Mouse (Mus musculus): ENCODE measurements around the gene Dgkq.
"Not testable (repeated sequence)": the region's sequence is repeated elsewhere in the genome, so short reads cannot be mapped to it uniquely, and the experiment has no call there.

Gene Dgkq

DNA sequence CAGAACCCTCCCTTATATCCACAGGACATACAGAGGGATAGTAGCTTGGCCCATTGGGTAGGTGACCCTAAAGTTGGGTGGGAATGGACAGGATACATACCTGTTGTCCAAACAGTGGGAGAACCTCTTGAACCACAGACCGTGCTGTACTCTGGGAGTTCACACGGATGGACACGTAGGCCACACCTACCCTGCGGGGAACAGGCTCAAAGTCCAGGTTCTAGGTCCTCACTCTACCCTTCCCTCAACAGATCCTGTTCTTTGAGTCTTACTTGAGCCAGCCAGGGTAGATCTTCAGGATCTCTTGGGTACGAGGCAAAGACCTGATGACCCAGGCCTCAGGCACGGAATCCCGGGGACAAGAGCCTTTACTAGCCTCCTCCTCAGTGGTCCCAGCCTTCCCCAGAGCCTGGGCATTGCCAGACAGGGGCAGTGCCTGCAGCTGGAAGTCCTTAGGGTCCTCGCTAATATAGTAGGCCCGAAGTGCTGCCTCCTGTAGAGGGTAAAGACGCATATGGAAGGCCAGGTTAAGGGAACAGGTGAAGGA, 15.0 kb downstream of the Dgkq start:
- DNase-seq (ENCODE audit: low spot score), result no peak

DNA sequence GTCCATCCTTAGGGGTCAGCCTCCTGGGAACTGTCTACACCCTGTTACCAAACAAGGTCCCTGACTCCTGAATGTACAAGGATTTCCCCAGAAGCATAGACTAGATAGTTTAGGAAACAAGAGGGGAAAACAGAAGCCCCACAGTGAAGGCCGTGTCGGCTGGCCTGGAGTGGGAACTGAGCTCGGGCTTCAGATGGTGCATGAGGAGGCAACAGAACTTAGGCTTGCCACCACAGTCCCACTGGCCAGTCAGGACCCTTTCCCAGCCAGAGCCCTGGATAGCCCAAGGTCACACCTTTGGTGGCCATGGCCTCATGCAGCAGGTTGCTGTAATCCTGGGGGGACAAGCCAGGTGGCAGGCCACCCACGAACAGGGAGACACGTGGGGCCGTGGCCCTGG, 16.1 kb downstream of the Dgkq start:
- DNase-seq (ENCODE audit: low spot score), result no peak

DNA sequence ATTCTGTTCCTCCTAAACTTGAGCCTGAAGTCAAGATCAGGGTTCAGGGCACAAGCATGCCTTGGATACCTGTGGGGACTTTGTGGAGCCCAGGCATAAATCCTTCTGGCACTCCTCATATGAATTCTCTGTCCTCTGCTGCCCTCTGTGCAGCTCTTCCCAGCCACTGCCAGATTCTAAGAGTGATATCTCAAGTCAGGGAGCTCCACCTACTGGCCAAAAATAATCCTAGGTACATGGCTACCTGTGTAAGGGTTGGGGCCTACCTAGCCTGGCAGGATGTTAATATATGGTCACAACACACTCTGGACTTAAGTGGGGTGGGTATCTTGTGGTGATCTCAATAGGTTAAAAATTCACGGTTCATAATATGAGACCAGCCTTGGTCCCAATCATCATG, 17.6 kb downstream of the Dgkq start:
- DNase-seq (ENCODE audit: low spot score), result peak; percentile 66

DNA sequence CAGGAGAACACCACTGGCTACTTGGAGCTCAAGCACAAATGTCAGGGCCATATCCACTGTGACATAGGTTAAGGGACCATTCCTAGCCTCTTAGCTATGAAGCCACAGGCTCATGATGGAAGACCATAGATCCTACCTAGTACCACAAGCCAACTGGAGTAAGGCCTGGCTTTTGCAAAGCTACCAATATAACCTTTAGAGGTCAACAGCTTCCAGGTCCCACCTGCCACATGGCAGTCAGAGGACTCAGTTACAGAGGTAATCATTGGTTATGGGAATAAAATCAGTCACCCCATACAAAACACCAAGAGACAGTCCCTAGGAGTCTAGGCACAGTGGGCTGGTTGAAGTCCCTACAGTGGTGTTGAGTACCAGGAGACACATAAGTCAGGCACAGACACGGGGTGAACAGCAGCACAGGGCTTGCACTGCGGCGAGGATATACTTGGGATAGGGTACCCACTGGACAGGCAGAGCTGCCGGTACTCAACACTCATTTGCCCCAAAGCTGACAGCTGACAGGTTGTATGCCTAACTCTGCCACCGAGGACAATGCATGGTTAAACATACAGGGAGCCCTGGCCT, 18.2 kb downstream of the Dgkq start:
- no peak for DNase-seq (ENCODE audit: low spot score)

DNA sequence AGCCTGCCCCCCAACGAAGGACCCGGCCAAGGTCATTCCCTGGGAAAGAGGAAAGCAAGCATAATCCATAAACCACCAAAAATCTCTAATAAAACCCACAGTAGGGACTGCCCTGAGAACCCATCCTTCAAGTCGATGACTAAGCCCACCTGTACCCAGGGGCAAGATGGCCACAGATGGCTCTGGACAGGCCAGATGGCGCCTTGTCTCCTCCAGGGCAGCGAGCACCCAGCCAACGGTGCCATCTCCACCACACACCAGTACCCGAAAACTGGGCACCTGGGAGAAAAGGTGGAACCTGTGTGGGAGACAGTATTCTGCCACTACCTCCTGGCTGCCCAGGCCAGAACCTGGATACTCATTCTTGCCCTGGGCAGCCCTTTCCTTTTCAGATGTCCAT, 19.1 kb downstream of the Dgkq start:
- no peak for DNase-seq (ENCODE audit: low spot score)

DNA sequence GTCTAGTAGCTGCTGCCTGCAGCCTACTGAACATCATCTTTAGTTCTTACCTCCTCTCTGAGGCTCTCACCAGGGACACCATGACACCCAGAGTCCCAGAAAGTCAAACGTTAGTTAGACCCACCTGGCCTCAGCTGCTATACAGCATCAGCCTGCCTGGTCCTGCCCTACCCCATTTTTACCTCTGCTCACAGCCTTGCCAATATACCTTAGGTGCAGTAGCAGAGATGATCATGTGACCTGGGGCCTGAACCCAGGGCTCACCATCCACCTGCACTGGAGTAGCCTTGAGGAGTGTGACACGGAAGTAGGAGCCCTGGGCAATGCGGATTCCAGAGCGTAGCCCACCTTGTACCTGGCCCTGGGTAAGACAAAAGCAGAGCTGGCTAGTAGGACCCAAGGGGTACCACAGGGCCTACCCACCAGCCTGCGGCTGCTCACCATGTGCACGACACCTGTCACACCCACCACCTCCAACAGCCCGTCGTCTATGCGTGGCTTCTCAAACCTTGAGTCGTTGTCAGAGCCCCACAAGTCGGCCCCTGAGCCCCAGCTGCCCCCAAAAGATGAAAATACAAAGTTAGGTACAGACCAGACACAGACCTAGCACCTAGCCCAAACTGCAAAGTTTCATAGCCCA, 20.4 kb downstream of the Dgkq start:
- no peak for DNase-seq (ENCODE audit: low spot score)

DNA sequence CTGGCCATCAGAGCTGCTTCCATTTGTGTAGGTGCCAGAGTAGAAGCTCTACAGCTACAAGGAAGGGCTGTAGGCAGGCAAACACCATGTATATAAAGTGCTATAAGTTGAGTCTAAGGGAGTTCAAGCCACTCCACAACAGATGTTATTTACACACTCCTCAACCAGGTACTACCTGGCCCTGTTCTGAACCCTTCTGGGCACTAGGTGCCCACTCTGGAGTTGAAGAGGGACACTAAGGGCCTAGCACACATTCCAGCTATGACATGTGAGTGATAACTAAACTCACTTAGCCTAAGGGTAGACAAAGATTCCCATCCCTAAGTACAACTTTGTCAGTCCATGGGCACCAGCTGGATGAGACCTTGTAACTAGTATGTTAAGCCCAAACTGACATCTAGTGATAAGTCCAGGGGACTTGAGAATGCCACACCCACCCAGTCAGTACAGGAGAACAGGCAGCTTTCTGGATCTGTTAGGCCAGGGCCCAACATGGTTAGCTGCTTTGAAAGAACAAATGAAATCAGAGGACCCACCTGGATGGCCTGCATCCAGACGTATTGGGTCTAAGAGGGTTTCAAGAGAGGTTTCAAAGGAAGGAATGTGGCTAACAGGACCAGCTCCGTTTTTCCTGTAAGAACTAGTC, 21.5 kb downstream of the Dgkq start:
- no peak for DNase-seq (ENCODE audit: low spot score)

DNA sequence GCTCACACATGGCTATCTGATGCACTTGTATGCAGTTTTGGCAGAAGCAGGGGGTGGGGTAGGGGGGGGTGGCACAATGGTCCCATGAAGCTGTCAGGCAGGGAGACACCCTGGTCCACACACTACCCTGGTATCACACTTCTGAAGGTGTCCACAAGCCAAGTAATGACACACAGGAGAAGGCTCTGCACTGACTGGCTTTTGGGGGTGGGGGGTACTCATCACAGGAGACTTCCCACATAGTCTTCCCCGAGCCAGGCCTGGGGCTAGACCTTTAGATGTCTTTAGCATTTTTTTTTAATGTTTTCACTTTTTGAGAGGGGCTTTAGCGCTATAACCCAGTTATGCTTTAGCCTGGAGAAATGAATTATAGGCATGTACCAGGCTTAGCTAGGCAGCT, 22.2 kb downstream of the Dgkq start:
- DNase-seq (ENCODE audit: low spot score), result no peak

DNA sequence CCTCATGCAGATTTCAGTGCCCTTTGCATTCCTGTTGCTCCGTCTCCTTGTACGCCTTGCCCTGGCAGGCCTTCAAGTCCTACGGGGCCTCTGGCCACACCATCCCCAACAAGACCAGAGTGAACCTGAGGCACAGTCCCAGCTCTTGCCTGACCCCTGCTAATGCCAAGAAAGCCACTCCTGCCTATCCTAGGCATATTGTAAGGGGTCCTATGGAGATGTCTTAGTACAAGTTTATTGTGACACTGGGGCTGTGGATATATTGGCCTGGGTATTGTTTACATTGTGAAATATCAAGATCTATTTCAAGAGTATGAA, 23.2 kb downstream of the Dgkq start:
- DNase-seq (ENCODE audit: low spot score), result no peak

DNA sequence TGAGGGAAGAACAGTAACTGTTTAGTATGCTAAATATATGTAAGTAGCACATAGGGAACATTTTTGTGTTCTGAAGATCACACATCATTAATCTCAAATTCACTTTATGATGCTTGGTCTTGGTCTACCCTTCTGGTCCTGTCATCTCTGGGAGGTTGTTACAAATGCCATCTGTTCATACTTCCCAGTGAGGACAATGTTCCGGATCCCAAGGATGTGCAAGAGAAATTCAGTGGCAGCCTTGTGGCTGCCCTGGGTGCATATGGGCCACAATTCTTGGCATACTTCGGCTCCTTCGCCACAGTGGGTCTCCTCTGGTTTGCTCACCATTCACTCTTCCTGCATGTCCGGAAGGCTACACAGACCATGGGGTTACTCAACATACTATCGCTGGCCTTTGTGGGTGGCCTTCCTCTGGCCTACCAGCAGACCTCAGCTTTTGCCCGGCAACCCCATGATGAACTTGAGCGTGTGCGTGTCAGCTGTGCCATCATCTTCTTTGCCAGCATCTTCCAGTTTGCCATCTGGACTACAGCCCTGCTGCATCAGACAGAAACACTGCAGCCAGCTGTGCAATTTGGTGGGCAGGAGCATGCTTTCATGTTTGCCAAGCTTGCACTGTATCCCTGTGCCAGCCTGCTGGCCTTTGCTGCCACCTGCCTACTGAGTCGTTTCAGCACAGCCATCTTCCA, 23.7 kb downstream of the Dgkq start:
- DNase-seq (ENCODE audit: low spot score), result no peak

DNA sequence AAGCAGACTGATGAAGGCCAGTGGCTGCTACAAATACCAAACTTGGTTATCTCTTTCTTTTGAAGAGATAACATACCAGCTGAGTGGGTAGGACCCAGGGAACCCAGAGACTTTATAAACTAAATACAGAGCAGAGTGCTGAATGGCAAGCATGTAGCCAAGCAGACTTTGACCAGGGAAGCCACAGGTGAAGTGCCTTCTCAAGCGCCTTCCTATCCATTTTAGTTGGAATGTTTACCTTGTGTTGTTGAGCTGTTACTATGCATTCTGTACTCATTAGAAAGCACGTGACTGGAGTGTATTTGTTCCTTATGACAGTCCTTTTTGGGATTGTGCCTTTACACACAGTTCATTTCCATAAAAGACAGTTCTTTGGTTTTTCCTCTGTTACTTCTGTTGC, 25.8 kb downstream of the Dgkq start:
- DNase-seq (ENCODE audit: low spot score), result no peak

DNA sequence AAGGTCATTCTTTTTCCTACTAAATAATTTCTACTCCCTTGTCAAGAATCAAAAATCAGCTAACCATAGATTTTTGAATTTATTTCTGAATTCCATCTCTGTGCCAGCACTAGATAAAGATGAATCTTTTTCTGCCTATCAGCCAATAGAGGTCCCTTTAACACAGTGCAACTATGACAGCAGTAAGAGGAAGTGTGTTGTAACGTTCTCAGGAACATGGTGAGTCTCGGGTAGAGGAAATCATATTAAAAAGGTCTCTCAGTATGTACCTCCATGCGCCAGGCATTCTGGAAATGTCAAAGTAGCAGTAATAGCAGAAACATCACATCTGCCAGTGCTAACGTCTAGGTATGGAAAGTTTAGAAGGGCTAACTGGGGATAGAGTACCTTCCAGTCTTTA, 33.3 kb downstream of the Dgkq start:
- no peak for DNase-seq (ENCODE audit: low spot score)

DNA sequence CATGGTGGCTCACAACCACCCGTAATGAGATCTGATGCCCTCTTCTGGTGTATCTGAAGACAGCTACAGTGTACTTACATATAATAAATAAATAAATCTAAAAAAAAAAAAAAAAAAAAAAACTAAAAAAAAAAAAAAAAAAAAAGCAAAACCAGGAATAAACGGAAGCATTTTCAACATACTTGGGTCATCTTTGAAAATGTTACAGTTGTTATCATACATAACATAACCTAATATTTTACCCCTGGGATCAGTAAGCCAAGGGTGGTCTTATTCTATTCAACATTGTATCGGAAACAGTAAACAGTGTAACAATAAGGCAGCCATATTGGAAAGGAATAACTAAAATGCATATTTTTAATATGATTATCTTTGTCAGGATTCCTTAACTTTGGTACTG, 35.4 kb downstream of the Dgkq start:
- not testable (repeated sequence) for DNase-seq (ENCODE audit: low spot score)

DNA sequence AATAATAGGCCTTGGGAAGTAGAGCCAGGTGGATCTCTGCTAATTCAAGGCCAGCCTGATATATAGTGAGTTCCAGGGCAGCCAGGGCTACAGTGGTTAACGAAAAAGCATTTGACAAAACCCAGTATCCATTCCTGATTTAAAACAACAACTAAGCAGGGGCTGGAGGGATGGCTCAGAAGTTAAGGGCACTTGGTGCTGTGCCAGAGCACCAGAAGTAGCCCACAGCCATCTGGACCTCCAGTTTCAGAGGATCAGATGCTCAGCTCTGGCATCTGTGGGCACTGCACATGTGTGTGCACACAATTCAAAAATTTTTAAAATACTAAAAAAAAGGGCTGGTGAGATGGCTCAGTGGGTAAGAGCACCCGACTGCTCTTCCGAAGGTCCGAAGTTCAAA, 35.8 kb downstream of the Dgkq start:
- no peak for DNase-seq (ENCODE audit: low spot score)

DNA sequence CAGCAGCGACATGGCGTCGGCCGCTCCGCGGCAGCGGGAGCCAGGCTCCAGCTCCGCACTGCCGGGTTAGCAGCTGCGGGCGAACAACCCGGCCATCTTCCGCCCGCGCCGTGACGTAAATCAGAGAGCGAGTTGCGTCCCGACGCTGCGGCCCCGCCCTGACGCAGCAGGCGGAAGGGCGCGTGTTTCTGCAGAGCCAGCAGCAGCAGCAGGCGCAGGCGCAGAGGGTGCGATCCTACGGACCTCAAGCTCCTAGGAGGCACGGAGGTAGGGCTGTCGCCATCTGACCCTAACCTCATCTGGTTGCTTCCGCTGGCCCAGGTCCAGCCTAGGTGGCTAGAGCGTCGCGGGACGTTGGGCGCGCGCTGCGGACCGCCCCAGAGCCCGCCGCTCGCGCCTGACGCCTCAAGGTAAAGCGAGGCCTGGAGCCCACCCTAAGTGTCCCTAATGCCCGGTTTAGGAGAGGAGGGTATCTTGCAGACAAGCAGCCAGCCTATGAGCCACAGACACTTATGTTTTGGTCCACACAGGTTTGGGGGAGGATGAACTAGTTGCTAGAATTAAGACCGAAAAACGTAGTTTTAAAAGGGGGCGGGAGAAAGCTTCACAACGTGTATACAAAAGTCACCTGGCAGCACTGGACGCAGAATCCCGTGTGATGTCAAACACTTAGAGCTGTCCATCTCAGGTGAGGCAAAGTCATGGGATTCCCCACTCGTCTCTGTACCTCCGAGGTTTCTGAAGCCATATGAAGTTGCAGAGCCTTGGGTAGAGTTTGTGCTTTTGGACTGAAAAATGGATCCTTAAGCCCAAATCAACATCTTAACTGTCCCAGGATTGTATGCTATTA, 39.6 kb downstream of the Dgkq start, which contains the start of the genes Gak and Tmem175:
TSS of gene Gak (minus strand) at position 122 of the 850 bp plus-strand sequence.
TSS of gene Tmem175 (plus strand) at position 137 of the 850 bp plus-strand sequence.
- DNase-seq (ENCODE audit: low spot score), result peak; percentile 87

DNA sequence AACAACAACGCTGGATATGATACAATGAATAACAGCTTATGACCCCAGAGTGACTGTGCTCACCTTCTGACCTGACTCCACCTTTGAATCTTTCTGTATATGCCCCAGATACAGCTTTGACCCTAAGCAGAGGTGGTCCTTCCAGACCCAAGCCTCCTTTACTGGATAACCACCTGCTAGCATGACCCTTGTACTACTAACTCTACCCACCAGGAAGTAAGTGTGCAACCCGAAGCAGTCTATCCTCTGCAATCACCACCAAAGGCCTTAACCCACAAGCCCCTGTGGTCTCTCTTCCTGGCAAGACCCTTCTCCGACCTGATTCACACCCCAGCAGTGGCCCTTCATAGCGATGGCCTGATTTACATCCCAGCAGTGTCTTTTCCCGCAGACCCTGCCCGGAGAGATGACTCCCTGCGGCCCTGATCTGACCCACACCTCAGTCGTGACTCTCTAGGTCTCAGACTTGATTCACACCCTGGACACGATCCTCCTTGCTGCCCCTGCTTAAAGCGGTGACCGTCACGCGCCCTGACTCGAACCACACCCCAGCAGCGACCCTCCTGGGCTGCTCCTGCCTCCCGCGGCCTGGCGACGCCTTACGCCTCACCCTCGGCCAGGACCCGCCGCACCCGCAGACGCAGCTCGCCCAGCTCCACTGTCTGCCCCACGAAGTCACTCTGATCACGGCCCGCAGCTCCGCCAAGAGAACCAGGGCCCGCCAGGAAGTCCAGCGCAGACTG, 40.4 kb downstream of the Dgkq start:
- DNase-seq (ENCODE audit: low spot score), result no peak

DNA sequence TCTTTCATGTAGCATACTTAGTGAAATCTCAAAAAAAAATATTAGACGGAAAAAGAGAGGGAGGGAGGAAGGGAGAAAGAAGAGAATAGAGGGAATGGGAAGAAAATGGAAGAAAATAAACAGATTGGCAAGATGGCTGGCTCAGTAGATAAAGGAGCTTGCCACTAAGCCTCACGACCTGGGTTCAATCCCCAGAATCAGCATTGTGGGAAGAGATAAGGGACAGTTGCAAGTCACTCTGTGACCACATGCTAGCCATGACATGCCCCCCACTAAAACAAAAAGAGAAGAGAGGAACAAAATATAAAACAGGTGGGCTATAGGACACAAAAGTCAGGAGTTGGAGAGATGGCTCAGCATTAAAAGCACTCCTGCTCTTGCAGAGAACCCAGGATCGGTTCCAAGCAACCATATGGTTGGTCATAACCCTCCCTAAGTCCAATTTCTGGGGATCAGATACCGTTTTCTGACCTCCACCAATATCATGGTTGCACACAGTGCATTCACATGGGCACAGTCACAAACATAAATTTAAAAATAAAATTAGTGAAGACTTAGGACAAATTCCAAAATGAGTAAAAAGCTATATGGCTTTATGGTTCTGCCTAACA, 43.3 kb downstream of the Dgkq start:
- no peak for DNase-seq (ENCODE audit: low spot score)

DNA sequence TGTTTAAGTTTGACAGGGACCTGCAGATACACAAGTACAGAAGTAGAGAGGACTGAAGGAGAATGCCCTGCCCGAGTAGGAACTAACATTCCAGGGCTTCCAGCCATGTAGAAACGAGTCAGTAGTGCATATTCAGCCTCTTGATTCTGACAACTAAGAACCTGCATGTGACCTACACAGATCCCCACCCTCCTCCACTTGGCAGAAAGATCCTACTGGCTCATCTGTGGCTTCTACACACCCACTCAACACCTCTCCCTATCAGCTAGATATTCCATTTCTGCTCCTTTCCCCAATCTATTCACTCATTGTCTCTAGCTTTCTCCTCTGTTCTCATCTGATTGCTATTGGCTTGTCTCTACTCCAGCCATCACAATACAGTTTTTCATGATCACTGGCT, 47.6 kb downstream of the Dgkq start:
- DNase-seq (ENCODE audit: low spot score), result peak; percentile 19

DNA sequence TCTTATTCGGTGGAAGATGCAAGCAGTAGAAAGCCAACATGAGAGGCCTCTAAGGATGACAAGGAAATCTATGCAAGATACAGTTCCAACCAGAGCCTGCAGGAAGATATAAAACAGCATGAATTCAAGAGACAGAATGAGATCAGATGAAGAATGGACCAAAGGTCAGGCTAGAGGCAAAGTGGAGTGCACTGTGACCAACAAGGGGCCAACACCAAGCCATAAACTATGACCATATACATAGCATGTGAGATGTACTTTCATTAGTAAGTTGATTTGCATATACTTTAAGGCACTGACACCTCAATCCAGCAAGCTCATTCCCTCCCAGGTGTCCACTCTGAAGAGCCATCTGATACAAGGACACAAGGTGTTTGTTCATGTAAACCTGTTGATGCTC, 59.0 kb downstream of the Dgkq start:
- no peak for DNase-seq (ENCODE audit: low spot score)

DNA sequence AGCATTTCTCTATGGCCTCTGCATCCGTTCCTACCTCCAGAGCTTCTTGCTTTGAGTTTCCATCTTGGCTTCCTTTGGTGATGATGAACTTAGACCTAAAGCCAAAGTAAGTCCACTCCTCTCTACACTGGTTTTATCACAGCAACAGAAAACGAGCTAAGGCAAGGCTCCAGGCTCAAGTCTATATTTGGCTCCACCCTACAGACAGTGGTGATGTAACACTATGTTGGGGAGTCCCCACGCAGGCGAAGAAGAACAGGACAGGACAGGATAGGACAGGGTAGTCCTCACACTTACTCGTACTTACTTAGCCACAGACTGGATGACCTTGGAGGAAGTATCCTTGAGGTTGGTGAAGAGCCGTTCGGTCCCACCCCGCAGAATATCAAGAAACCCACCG, 66.9 kb downstream of the Dgkq start:
- DNase-seq (ENCODE audit: low spot score), result no peak

DNA sequence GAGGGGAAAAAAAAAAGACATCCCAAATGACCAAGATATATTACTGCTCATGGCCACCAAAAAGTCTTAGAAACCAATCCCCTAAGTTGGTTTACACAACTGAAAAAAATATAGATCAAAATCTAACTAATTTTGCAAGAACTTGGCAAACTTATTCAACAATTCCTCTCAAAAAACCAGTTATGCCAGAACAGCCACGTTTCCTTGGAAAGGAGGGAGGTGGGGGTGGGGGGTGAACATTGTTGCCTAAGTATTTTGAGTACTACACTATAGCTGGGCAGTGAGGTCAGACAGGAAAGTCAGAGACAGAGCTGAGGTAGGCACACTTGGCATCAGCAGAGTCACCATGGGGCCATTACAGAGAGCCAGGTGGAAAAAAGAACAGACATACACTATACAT, 69.5 kb downstream of the Dgkq start:
- no peak for DNase-seq (ENCODE audit: low spot score)

Data from left cerebral cortex, adult 11 months (tissue).